Mouse (Mus musculus) thymus, postnatal 25 days (tissue): Measurements from ENCODE around the gene Itpr3.

Source experiments
- DNase-seq: peaks from one replicate; pipeline ENCODE4 v3.0.0; 2022

The Itpr3 gene

GRCm38 (mm10) chr17:27121781-27122180 is 64.7 kb downstream of the Itpr3 start:
- no peak for DNase-seq

- DNase-seq = no peak
These were observed 65.6 kb downstream of the Itpr3 start for GRCm38 (mm10) chr17:27122701-27123100.

- no peak for DNase-seq
These were observed 66.0 kb downstream of the Itpr3 start for GRCm38 (mm10) chr17:27123103-27123502.

- DNase-seq = no peak
These were observed 66.8 kb downstream of the Itpr3 start for GRCm38 (mm10) chr17:27123813-27124375.

- DNase-seq = peak; percentile 80
These were observed 68.1 kb downstream of the Itpr3 start for GRCm38 (mm10) chr17:27125185-27125584.

- no peak for DNase-seq
These were observed 68.6 kb downstream of the Itpr3 start for GRCm38 (mm10) chr17:27125669-27126202.

- DNase-seq = no peak
These were observed 69.9 kb downstream of the Itpr3 start for GRCm38 (mm10) chr17:27126974-27127373.

- DNase-seq = no peak
These were observed 71.1 kb downstream of the Itpr3 start for GRCm38 (mm10) chr17:27128189-27128588.

GRCm38 (mm10) chr17:27129291-27129690 is 72.2 kb downstream of the Itpr3 start:
- no peak for DNase-seq

GRCm38 (mm10) chr17:27129819-27130218 is 72.7 kb downstream of the Itpr3 start:
- no peak for DNase-seq

- DNase-seq = peak; percentile 62
These were observed 73.1 kb downstream of the Itpr3 start for GRCm38 (mm10) chr17:27130246-27130645.

- no peak for DNase-seq
These were observed 74.1 kb downstream of the Itpr3 start for GRCm38 (mm10) chr17:27131240-27131665.

- DNase-seq = no peak
These were observed 75.1 kb downstream of the Itpr3 start for GRCm38 (mm10) chr17:27132238-27132637.

- peak; percentile 98 for DNase-seq
These were observed 76.5 kb downstream of the Itpr3 start, which contains the start of gene Uqcc2 for GRCm38 (mm10) chr17:27133551-27134141. Gene Uqcc2 (minus strand): TSS chr17:27133916.

- DNase-seq = no peak
These were observed 77.1 kb downstream of the Itpr3 start for GRCm38 (mm10) chr17:27134187-27134586.

GRCm38 (mm10) chr17:27134715-27135114 is 77.6 kb downstream of the Itpr3 start:
- no peak for DNase-seq

GRCm38 (mm10) chr17:27138396-27138795 is 81.3 kb downstream of the Itpr3 start:
- no peak for DNase-seq

- DNase-seq = no peak
These were observed 82.2 kb downstream of the Itpr3 start for GRCm38 (mm10) chr17:27139304-27139703.

- no peak for DNase-seq
These were observed 83.2 kb downstream of the Itpr3 start for GRCm38 (mm10) chr17:27140262-27140661.

- no peak for DNase-seq
These were observed 84.9 kb downstream of the Itpr3 start for GRCm38 (mm10) chr17:27141971-27142450.

- DNase-seq = no peak
These were observed 87.0 kb downstream of the Itpr3 start for GRCm38 (mm10) chr17:27144152-27144551.

GRCm38 (mm10) chr17:27146323-27146923 is 89.3 kb downstream of the Itpr3 start:
- DNase-seq = no peak

- DNase-seq = no peak
These were observed 93.8 kb downstream of the Itpr3 start for GRCm38 (mm10) chr17:27150871-27151270.

GRCm38 (mm10) chr17:27151411-27151810 is 94.3 kb downstream of the Itpr3 start:
- peak; percentile 39 for DNase-seq
